Mouse (Mus musculus) limb, embryonic 15.5 days (tissue): Measurements from ENCODE around the gene Tmem128. TPM values are rescaled to one million over a fixed set of nuclear protein-coding genes. Genes with fewer than 3 reads are reported as not detected.
A peak's percentile ranks its signal among the peaks of the same experiment; 100 is the strongest.

Experiments
- ATAC-seq: fragments of 200-750 bp; cut with Nextera tagmentation; 2 replicates; pipeline ENCODE4 v1.8.0; 2017; ENCODE audit warnings: low read depth, moderate TSS enrichment; ENCODE audit not compliant: insufficient number of reproducible peaks, low FRiP score, low TSS enrichment
- H3K27ac ChIP-seq: fragments of 300-500 bp; sonication (generic); 2 replicates; pipeline ENCODE4 v1.5.1; 2015; ENCODE audit warnings: moderate library complexity, mild to moderate bottlenecking, inconsistent platforms
- H3K27me3 ChIP-seq: fragments of 300-500 bp; sonication (generic); 2 replicates; pipeline ENCODE4 v1.6.1; 2015; ENCODE audit warnings: inconsistent platforms
- H3K36me3 ChIP-seq: fragments of 300-500 bp; sonication (generic); 2 replicates; pipeline ENCODE4 v1.6.1; 2015; ENCODE audit warnings: inconsistent platforms
- H3K4me1 ChIP-seq: fragments of 300-500 bp; sonication (generic); 2 replicates; pipeline ENCODE4 v1.6.1; 2015; ENCODE audit warnings: inconsistent platforms
- H3K4me2 ChIP-seq: fragments of 300-500 bp; sonication (generic); 2 replicates; pipeline ENCODE4 v1.6.1; 2015; ENCODE audit warnings: mild to moderate bottlenecking, inconsistent platforms
- H3K4me3 ChIP-seq: fragments of 300-500 bp; sonication (generic); 2 replicates; pipeline ENCODE4 v1.5.1; 2015; ENCODE audit warnings: mild to moderate bottlenecking, inconsistent platforms
- H3K9ac ChIP-seq: fragments of 300-500 bp; sonication (generic); 2 replicates; pipeline ENCODE4 v1.6.1; 2015; ENCODE audit warnings: inconsistent platforms
- H3K9me3 ChIP-seq: fragments of 300-500 bp; sonication (generic); 2 replicates; pipeline ENCODE4 v1.6.1; 2016; ENCODE audit warnings: inconsistent platforms
- whole genome bisulfite sequencing: fragments of 180-500 bp; shearing (Covaris S2); methylation state at CpG from one replicate; pipeline ENCODE4 v1.1.7; 2015; 5-methylcytosine and 5-hydroxymethylcytosine counted together
- polyA plus RNA-seq: library from polyadenylated mRNA; unstranded; fragments of >200 nt; fragmentation: Nextera tagmentation; extraction: Ambion mirVana; gene quantifications from 2 replicates; pipeline ENCODE4 v1.2.1, GENCODE M21; 2015

Tmem128 gene
- polyA plus RNA-seq, 1 experiment from 2014 or later, result 60.1 TPM

DNA sequence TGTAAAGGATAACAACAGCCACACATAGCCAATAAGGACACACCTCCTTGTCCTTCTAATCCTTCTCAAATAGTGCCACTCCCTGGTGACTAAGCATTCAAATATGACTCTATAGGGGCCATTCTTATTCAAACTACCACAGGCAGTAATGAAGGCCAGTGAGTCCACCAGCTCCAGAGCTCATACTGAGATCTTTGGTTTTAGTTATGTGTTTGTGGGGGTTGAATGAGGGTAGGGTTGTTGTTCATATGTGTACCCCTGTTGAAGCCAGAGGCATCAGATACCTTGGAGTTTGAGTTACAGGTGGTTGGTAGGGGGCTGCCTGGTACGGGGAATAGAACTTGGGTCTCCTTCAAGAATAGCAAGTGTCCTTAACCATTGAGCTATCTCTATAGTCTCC is 3.4 kb upstream of the Tmem128 start:
- ATAC-seq, result no peak
- Histone ChIP-seq H3K27ac (no peak overlapping the region), H3K4me3 (no peak overlapping the region), H3K27me3 (no peaks in the 10 kb centered on the region), H3K9ac (no peak overlapping the region), H3K9me3 (no peaks in the 10 kb centered on the region), H3K4me2 (no peak overlapping the region), H3K36me3 (no peaks in the 10 kb centered on the region), H3K4me1 (peaks cover 6% of the 10 kb centered on the region)
- WGBS, result 92% methylated on average over 1 of the region's 1 CpGs

- Histone ChIP-seq H3K9ac (no peak overlapping the region), H3K4me1 (peaks cover 6% of the 10 kb centered on the region), H3K36me3 (peaks cover 10% of the 10 kb centered on the region), H3K4me3 (no peak overlapping the region), H3K9me3 (no peaks in the 10 kb centered on the region), H3K27ac (no peak overlapping the region), H3K4me2 (no peak overlapping the region), H3K27me3 (no peaks in the 10 kb centered on the region)
- ATAC-seq, result no peak
- WGBS, result 72% methylated on average over 8 of the region's 8 CpGs
Measured at GRCm38 (mm10) chr5:38258034-38258772, 1.8 kb upstream of the Tmem128 start.

DNA sequence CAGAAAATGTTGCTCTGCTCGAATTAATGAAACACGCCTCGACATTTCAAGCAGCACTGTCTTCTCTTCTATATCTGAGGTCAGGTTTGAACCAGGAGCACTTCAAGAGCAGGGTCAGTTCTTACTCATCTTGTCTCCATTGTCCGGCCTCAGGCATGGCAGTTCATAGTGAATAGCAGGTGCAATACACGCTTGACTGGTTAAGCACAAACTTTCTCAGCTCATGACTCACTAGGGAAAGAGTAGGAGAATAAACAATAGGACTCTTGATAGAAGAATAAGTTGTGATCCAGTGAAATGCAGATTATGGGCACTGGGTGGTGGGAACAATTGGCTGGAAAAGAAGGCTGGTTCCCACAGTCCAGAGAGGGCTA is 1.2 kb upstream of the Tmem128 start:
- no peak overlapping the region for H3K4me2 ChIP-seq
- no peaks in the 10 kb centered on the region for H3K9me3 ChIP-seq
- H3K27me3 ChIP-seq, result no peaks in the 10 kb centered on the region
- H3K4me3 ChIP-seq, result no peak overlapping the region
- no peak overlapping the region for H3K27ac ChIP-seq
- peaks cover 6% of the 10 kb centered on the region for H3K4me1 ChIP-seq
- ATAC-seq, result no peak
- 93% methylated on average over 5 of the region's 5 CpGs for WGBS
- H3K36me3 ChIP-seq, result peaks cover 16% of the 10 kb centered on the region
- no peak overlapping the region for H3K9ac ChIP-seq

- Histone ChIP-seq H3K27me3 (no peaks in the 10 kb centered on the region), H3K36me3 (peaks cover 24% of the 10 kb centered on the region), H3K4me1 (peaks cover 6% of the 10 kb centered on the region), H3K9ac (peak overlapping the region; percentile 57), H3K9me3 (no peaks in the 10 kb centered on the region), H3K4me3 (peak overlapping the region; percentile 62), H3K4me2 (peak overlapping the region; percentile 70), H3K27ac (peak overlapping the region; percentile 92)
- ATAC-seq, result no peak
- WGBS, result 41% methylated on average over 9 of the region's 9 CpGs
Measured at GRCm38 (mm10) chr5:38259455-38260106, 404 bp upstream of the Tmem128 start.

GRCm38 (mm10) chr5:38270942-38271341 is 11.0 kb downstream of the Tmem128 start:
- Histone ChIP-seq H3K27me3 (peaks cover 23% of the 10 kb centered on the region), H3K9ac (no peak overlapping the region), H3K9me3 (no peaks in the 10 kb centered on the region), H3K4me2 (no peak overlapping the region), H3K27ac (no peak overlapping the region), H3K4me1 (no peaks in the 10 kb centered on the region), H3K4me3 (no peak overlapping the region), H3K36me3 (peaks cover 40% of the 10 kb centered on the region)
- WGBS, result 88% methylated on average over 3 of the region's 3 CpGs
- no peak for ATAC-seq

DNA sequence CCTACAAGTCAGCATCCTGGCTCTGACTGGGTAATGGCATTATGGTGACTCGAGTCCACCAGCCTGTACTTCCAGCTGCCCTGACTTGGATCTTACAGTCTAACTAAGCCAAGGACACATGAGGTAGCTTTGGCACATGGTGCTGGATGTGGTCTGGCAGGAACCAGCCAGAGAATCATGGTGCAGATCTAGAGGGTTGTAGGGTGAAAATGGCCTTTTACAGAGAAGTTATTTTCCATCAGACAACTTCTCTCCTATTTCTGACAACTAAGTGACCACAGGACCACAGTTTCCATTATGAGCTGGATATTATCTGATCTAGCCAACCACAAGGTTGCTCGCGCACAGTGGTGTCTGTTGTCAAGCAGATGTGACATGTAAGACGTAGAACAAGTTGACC is 13.8 kb downstream of the Tmem128 start:
- Histone ChIP-seq H3K9me3 (no peaks in the 10 kb centered on the region), H3K36me3 (peaks cover 20% of the 10 kb centered on the region), H3K4me1 (peaks cover 19% of the 10 kb centered on the region), H3K27ac (no peak overlapping the region), H3K4me2 (no peak overlapping the region), H3K27me3 (peaks cover 50% of the 10 kb centered on the region), H3K4me3 (no peak overlapping the region), H3K9ac (no peak overlapping the region)
- ATAC-seq, result no peak
- WGBS, result 78% methylated on average over 4 of the region's 4 CpGs

DNA sequence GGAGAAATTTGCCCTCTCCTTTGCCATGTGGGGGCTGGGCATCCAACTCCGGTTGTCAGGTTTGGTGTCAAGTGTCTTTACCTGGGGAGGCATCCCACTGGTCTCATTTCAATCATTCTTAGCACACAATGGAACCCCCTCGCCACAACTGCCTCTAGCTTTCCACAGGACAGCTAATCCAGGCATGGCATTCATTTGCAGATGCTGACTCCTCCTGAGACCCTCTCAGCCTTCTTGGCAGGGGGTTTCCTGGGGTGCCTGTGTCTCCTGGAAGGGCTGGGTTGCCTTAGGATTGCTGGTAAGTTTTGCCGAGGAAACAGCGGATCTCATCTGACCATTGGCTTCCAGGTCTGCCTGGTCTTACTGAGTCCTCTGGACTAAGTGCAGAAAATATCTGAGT is 15.8 kb downstream of the Tmem128 start, which contains the start of gene Otop1:
TSS of gene Otop1 (plus strand) at position 202 of the 400 bp plus-strand sequence.
- peak within 1 kb of the TSS; percentile 56; the same call in 1 of the 2 replicates for H3K4me2 ChIP-seq
- no peak for ATAC-seq
- peaks cover 7% of the 10 kb centered on the region for H3K36me3 ChIP-seq
- no peaks in the 10 kb centered on the region for H3K9me3 ChIP-seq
- peaks cover 19% of the 10 kb centered on the region for H3K4me1 ChIP-seq
- no peak within 1 kb of the TSS for H3K9ac ChIP-seq
- peak within 1 kb of the TSS; percentile 36 for H3K4me3 ChIP-seq
- 10% methylated on average over 4 of the region's 4 CpGs for WGBS
- H3K27ac ChIP-seq, result no peak within 1 kb of the TSS
- H3K27me3 ChIP-seq, result peaks cover 60% of the 10 kb centered on the region

DNA sequence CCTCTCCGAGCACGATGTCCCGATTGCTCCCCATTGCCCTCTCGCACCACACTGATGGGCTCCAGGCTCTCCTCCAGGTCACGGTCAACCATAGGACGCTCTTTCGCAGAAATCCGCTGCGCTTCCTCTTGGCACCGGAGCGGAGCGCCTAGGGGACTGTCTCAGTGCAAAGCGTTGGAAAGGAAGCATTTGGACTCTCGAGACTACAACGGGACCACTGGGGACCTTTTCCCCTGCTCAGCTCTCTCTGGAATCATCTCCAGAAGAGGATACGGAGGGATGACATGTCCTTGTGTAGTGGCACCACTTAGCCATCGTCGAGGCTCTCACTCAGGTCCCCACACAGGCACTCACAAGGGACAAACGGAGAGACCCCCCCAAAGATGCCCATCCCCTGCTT is 16.5 kb downstream of the Tmem128 start:
- Histone ChIP-seq H3K36me3 (peaks cover under 1% of the 10 kb centered on the region; the same call in 1 of the 2 replicates), H3K27ac (no peak overlapping the region), H3K9ac (no peak overlapping the region), H3K27me3 (peaks cover 60% of the 10 kb centered on the region), H3K4me3 (peak overlapping the region; percentile 36; the same call in 1 of the 2 replicates), H3K4me2 (peak overlapping the region; percentile 12; the same call in 1 of the 2 replicates), H3K9me3 (no peaks in the 10 kb centered on the region), H3K4me1 (peaks cover 19% of the 10 kb centered on the region)
- no peak for ATAC-seq
- 2% methylated on average over 19 of the region's 19 CpGs for WGBS

GRCm38 (mm10) chr5:38277098-38277866 is 17.3 kb downstream of the Tmem128 start:
- Histone ChIP-seq H3K4me1 (peaks cover 19% of the 10 kb centered on the region), H3K4me2 (peak overlapping the region; percentile 56), H3K4me3 (peak overlapping the region; percentile 36), H3K9ac (no peak overlapping the region), H3K9me3 (no peaks in the 10 kb centered on the region), H3K27ac (no peak overlapping the region), H3K27me3 (peaks cover 60% of the 10 kb centered on the region), H3K36me3 (no peaks in the 10 kb centered on the region)
- 3% methylated on average over 59 of the region's 65 CpGs for WGBS
- no peak for ATAC-seq

DNA sequence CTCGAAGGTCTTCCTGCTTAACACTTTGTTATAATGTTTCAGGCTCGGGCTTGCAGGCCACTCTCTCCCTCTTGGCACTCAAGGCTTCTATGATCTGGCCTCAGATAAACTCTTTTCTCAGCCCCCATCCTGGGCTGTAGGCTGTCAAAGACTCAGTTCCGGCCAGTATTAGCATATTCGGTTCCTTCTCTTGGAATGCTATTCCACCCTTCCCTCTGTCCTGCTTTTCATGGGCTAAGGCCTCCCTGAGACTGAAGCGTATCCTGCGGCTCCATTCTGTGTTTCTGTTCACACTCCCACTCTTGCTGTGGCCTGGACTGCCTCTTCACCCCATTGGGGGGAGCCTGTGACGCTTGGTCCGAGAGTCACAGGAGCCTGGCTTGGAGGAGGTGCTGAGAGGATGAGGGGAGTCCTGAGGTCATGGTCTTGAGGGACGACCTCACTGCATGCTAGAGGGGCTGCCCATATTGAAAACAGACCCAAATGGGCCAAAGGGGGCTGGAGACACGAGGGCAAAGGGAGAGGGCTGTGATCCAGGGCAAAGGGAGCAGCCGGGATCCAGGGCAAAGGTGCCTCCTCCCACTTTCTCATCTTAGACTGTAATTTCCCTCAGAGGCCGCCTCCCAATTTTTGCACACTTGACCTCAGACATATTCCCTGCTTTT is 18.1 kb downstream of the Tmem128 start:
- Histone ChIP-seq H3K27me3 (peaks cover 60% of the 10 kb centered on the region), H3K27ac (no peak overlapping the region), H3K36me3 (no peaks in the 10 kb centered on the region), H3K4me3 (peak overlapping the region; percentile 36; the same call in 1 of the 2 replicates), H3K9ac (no peak overlapping the region), H3K9me3 (no peaks in the 10 kb centered on the region), H3K4me2 (peak overlapping the region; percentile 56), H3K4me1 (peaks cover 19% of the 10 kb centered on the region)
- no peak for ATAC-seq
- 22% methylated on average over 12 of the region's 12 CpGs for WGBS

DNA sequence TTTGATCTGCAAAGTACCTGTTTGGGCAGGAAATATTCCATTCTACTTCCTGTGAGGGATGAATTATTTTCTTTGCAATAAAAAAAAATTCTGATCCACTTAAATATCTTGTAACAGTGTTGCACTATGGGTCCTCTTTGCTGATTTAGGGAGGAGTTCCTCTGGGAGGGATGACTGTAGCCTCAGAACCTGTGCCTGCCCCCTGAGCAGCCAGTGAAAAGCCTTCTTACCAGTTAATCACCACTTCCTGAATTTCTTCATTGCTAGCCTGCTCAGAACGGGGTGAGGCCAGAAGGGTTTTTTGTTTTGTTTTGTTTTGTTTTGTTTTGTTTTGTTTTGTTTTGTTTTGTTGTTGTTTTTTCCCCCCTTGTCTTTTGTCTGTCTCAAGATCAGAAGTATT is 20.1 kb downstream of the Tmem128 start:
- no peaks in the 10 kb centered on the region for H3K9me3 ChIP-seq
- no peak overlapping the region for H3K4me3 ChIP-seq
- no peaks in the 10 kb centered on the region for H3K36me3 ChIP-seq
- H3K4me2 ChIP-seq, result no peak overlapping the region
- no peak for ATAC-seq
- no peak overlapping the region for H3K9ac ChIP-seq
- 19% methylated on average over 1 of the region's 1 CpGs for WGBS
- peaks cover 19% of the 10 kb centered on the region for H3K4me1 ChIP-seq
- H3K27me3 ChIP-seq, result peaks cover 46% of the 10 kb centered on the region
- no peak overlapping the region for H3K27ac ChIP-seq
